Mouse (Mus musculus): ENCODE measurements around the gene Nbr1.

DNA sequence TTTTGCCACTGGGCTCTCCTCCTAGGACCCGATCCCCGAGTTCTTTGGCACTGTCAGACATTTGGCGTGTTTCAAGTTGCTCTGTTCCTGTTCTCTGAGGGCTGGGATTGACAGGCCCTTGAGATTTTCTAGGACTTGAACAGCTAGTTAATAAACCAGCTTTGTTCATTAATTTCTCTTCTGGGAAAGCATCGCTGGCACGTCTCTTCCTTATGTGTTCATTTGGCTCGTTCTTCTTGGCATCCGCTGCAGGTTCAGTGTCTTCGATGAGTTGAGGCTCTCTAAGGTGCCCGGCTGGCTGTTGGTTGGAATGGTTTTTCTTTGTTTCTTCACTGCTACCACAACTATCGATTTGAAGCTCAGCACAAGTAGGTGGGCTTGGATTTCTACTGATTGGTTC, 26.9 kb upstream of the Nbr1 start:
- TF ChIP-seq MAX (IDR thresholded peaks at IDR 0.05; ENCODE audit: low read length): no peak
- TF ChIP-seq CHD2 (IDR thresholded peaks at IDR 0.05; ENCODE audit: low read length): no peak
